Mouse (Mus musculus) CD4-positive, CD25-positive, alpha-beta regulatory T cell, adult 9 weeks (primary cell): ENCODE data around the gene Olfr890. TPM values are rescaled to one million over a fixed set of nuclear protein-coding genes. Genes with fewer than 3 reads are reported as not detected.

Experiments
- polyA plus RNA-seq: library from polyadenylated mRNA; unstranded; fragments of 100-300 nt; shearing (Covaris generic); gene quantifications from one replicate; pipeline ENCODE4 v1.2.1, GENCODE M21; 2017

The Olfr890 gene
- 0.10 TPM for polyA plus RNA-seq

GRCm38 (mm10) chr9:38142217-38142616 lies at the start of gene Olfr890:
TSS of gene Olfr890 (plus strand) at chr9:38142517.

GRCm38 (mm10) chr9:38107828-38108227 lies 34.5 kb upstream of the Olfr890 start, which contains the start of gene Olfr888:
TSS of gene Olfr888 (plus strand) at chr9:38108128.

GRCm38 (mm10) chr9:38114898-38115297 lies 27.4 kb upstream of the Olfr890 start, which contains the start of gene Olfr889:
TSS of gene Olfr889 (plus strand) at chr9:38115198.

GRCm38 (mm10) chr9:38180721-38181120 lies 38.4 kb downstream of the Olfr890 start, which contains the start of gene Olfr891:
TSS of gene Olfr891 (minus strand) at chr9:38180821.

Other genes with a start within 250 kb of the Olfr890 start
- 0.04 TPM for gene Olfr145, start 245.8 kb upstream of the Olfr890 start, polyA plus RNA-seq
- gene Olfr878, start 224.7 kb upstream of the Olfr890 start, polyA plus RNA-seq: not detected
- 0.06 TPM for gene Olfr881, start 150.7 kb upstream of the Olfr890 start, polyA plus RNA-seq
- gene Olfr883, start 116.7 kb upstream of the Olfr890 start, polyA plus RNA-seq: not detected
- not detected for gene Olfr884, start 96.0 kb upstream of the Olfr890 start, polyA plus RNA-seq
- gene Olfr885, start 81.2 kb upstream of the Olfr890 start, polyA plus RNA-seq: not detected
- gene Olfr887, start 58.4 kb upstream of the Olfr890 start, polyA plus RNA-seq: not detected
- gene Olfr888, start 34.4 kb upstream of the Olfr890 start, polyA plus RNA-seq: not detected
- gene Olfr889, start 27.3 kb upstream of the Olfr890 start, polyA plus RNA-seq: not detected
- gene Olfr891, start 38.3 kb downstream of the Olfr890 start, polyA plus RNA-seq: not detected
- gene Olfr893, start 65.8 kb downstream of the Olfr890 start, polyA plus RNA-seq: not detected
- gene Olfr894, start 75.5 kb downstream of the Olfr890 start, polyA plus RNA-seq: not detected
- not detected for gene Olfr143, start 110.3 kb downstream of the Olfr890 start, polyA plus RNA-seq
- gene Olfr895, start 125.3 kb downstream of the Olfr890 start, polyA plus RNA-seq: not detected
- not detected for gene Olfr896-ps1, start 148.6 kb downstream of the Olfr890 start, polyA plus RNA-seq
- gene Olfr25, start 186.5 kb downstream of the Olfr890 start, polyA plus RNA-seq: not detected
- not detected for gene Olfr898, start 205.9 kb downstream of the Olfr890 start, polyA plus RNA-seq
- not detected for gene Olfr250, start 224.4 kb downstream of the Olfr890 start, polyA plus RNA-seq
- not detected for gene Olfr251, start 234.6 kb downstream of the Olfr890 start, polyA plus RNA-seq